Mouse (Mus musculus): ENCODE data around the gene Tspyl2. TPM values are rescaled to one million over a fixed set of nuclear protein-coding genes. Genes with fewer than 3 reads are reported as not detected.
A peak's percentile ranks its signal among the peaks of the same experiment; 100 is the strongest.
"Not testable (repeated sequence)": the region's sequence is repeated elsewhere in the genome, so short reads cannot be mapped to it uniquely, and the experiment has no call there.

Tspyl2 gene
- total RNA-seq (2021): 10 to 100 TPM; 13.5 to 14.6 TPM

GRCm38 (mm10) chrX:152342358-152342901 lies at the start of gene Tspyl2:
Gene Tspyl2 (minus strand): TSS chrX:152342425.
- peak; percentile 94 for DNase-seq

GRCm38 (mm10) chrX:152368397-152369273 lies 26.4 kb upstream of the Tspyl2 start, which contains the start of gene Gpr173:
Gene Gpr173 (minus strand): TSS chrX:152368704.
- DNase-seq: peak; percentile 60

GRCm38 (mm10) chrX:152368054-152368396 lies 25.8 kb upstream of the Tspyl2 start:
- no peak for DNase-seq

- peak; percentile 46 for DNase-seq
Observed at GRCm38 (mm10) chrX:152366418-152366817, 24.2 kb upstream of the Tspyl2 start.

- peak; percentile 43 for DNase-seq
Observed at GRCm38 (mm10) chrX:152352553-152353153, 10.4 kb upstream of the Tspyl2 start.

- no peak for DNase-seq
Observed at GRCm38 (mm10) chrX:152347041-152347440, 4.8 kb upstream of the Tspyl2 start.

- DNase-seq: no peak
Observed at GRCm38 (mm10) chrX:152346587-152346986, 4.4 kb upstream of the Tspyl2 start.

- DNase-seq: no peak
Observed at GRCm38 (mm10) chrX:152342903-152343302, 678 bp upstream of the Tspyl2 start.

GRCm38 (mm10) chrX:152341496-152341895 lies 729 bp downstream of the Tspyl2 start:
- DNase-seq: no peak

GRCm38 (mm10) chrX:152336546-152337332 lies 5.5 kb downstream of the Tspyl2 start:
- peak; percentile 89 for DNase-seq

- DNase-seq: not testable (repeated sequence)
Observed at GRCm38 (mm10) chrX:152336123-152336522, 6.1 kb downstream of the Tspyl2 start.

GRCm38 (mm10) chrX:152329400-152329799 lies 12.8 kb downstream of the Tspyl2 start:
- DNase-seq: not testable (repeated sequence)

- DNase-seq: no peak
Observed at GRCm38 (mm10) chrX:152327689-152328052, 14.6 kb downstream of the Tspyl2 start.

GRCm38 (mm10) chrX:152326996-152327688 lies 15.1 kb downstream of the Tspyl2 start, which contains the start of gene Kantr:
Gene Kantr (minus strand): TSS chrX:152327495.
- peak; percentile 77 for DNase-seq

GRCm38 (mm10) chrX:152323584-152323983 lies 18.6 kb downstream of the Tspyl2 start:
- no peak for DNase-seq

- DNase-seq: no peak
Observed at GRCm38 (mm10) chrX:152322776-152323175, 19.4 kb downstream of the Tspyl2 start.

GRCm38 (mm10) chrX:152320535-152320934 lies 21.7 kb downstream of the Tspyl2 start:
- DNase-seq: no peak

GRCm38 (mm10) chrX:152307942-152308341 lies 34.3 kb downstream of the Tspyl2 start:
- DNase-seq: peak; percentile 66

- no peak for DNase-seq
Observed at GRCm38 (mm10) chrX:152307371-152307770, 34.9 kb downstream of the Tspyl2 start.

- no peak for DNase-seq
Observed at GRCm38 (mm10) chrX:152306224-152306623, 36.0 kb downstream of the Tspyl2 start.

GRCm38 (mm10) chrX:152287026-152287425 lies 55.2 kb downstream of the Tspyl2 start:
- not testable (repeated sequence) for DNase-seq

All from heart, postnatal 4 days (tissue).